In genomic region chr13:46810098-46810497, GRCm38 (mm10) we compare ENCODE assay signal across 9 mouse cellular contexts.
A peak's percentile ranks its signal among the peaks of the same experiment; 100 is the strongest.
DNase-seq lines count a peak whose midpoint lies in the region; ATAC-seq and TF ChIP-seq lines count a peak whose summit lies in the region.
"Had no signal": no experiment of that assay in that cellular context is flagged by ENCODE, and none has a peak within 500 bp of the region (broad histone marks: within the 10 kb centered on the region; RNA-seq: fewer than 3 reads in every experiment).

No protein-coding gene starts in this region.

- peaks cover 91% of the 10 kb centered on the region for H3K36me3 ChIP-seq in hindbrain, embryonic 10.5 days
- peaks cover 60% of the 10 kb centered on the region for H3K36me3 ChIP-seq in hindbrain, embryonic 13.5 days
- H3K36me3 ChIP-seq in thymus, adult 2 months (ENCODE audit: control insufficient read depth, insufficient read depth, low read length), result no peaks in the 10 kb centered on the region

- no peak overlapping the region for H3K4me2 ChIP-seq in hindbrain, embryonic 13.5 days
- H3K4me2 ChIP-seq: heart, embryonic 15.5 days had no signal

- H3K27me3 ChIP-seq in hindbrain, embryonic 10.5 days (ENCODE audit: insufficient read depth, poor library complexity, severe bottlenecking), result no peaks in the 10 kb centered on the region
- no peaks in the 10 kb centered on the region for H3K27me3 ChIP-seq in hindbrain, embryonic 13.5 days
- H3K27me3 ChIP-seq in thymus, adult 2 months (ENCODE audit: control insufficient read depth, insufficient read depth, low read length), result no peaks in the 10 kb centered on the region
- H3K27me3 ChIP-seq: heart, embryonic 15.5 days had no signal

- ATAC-seq in hindbrain, embryonic 13.5 days (ENCODE audit: low FRiP score), result no peak
- ATAC-seq in granulocyte monocyte progenitor cell, adult 5-6 weeks (replicated peaks; ENCODE audit: poor library complexity, severe bottlenecking), result peak; percentile 79
- ATAC-seq in inflammation-experienced regulatory T-cells, adult 6 months, result no peak

- no peak overlapping the region for H3K4me3 ChIP-seq in hindbrain, embryonic 10.5 days
- H3K4me3 ChIP-seq in hindbrain, embryonic 13.5 days, result no peak overlapping the region
- H3K4me3 ChIP-seq in thymus, adult 2 months (ENCODE audit: control insufficient read depth, insufficient read depth, low read length), result no peak overlapping the region
- H3K4me3 ChIP-seq: heart, embryonic 15.5 days had no signal

- H3K9me3 ChIP-seq in hindbrain, embryonic 10.5 days, result no peaks in the 10 kb centered on the region
- 0 out of 2 replicates have a peak, but pooled peaks cover 3% of the 10 kb centered on the region for H3K9me3 ChIP-seq in hindbrain, embryonic 13.5 days
- H3K9me3 ChIP-seq: heart, embryonic 15.5 days had no signal

- no peak for TF ChIP-seq POLR2A in thymus, adult 2 months (IDR thresholded peaks at IDR 0.05; ENCODE audit: control insufficient read depth, extremely low read depth, insufficient read depth, low read length, poor library complexity)

- 91% methylated on average over 12 of the region's 12 CpGs for WGBS in hindbrain, embryonic 10.5 days
- 90% methylated on average over 12 of the region's 12 CpGs for WGBS in hindbrain, embryonic 13.5 days
- WGBS in thymus, adult 2 months, result 96% methylated on average over 12 of the region's 12 CpGs

- H3K4me1 ChIP-seq in hindbrain, embryonic 10.5 days (replicated peaks), result 0 out of 2 replicates have a peak, but pooled peaks cover 2% of the 10 kb centered on the region
- H3K4me1 ChIP-seq in hindbrain, embryonic 13.5 days (replicated peaks), result no peaks in the 10 kb centered on the region
- H3K4me1 ChIP-seq in thymus, adult 2 months (replicated peaks; ENCODE audit: control insufficient read depth, insufficient read depth, low read length), result no peaks in the 10 kb centered on the region

- H3K9ac ChIP-seq in hindbrain, embryonic 13.5 days, result no peak overlapping the region
- H3K9ac ChIP-seq: heart, embryonic 15.5 days had no signal

- DNase-seq in hindbrain, embryonic 10.5 days (ENCODE audit: low spot score), result peak; percentile 23
- peak; percentile 26 for DNase-seq in thymus, postnatal 0 days (ENCODE audit: low spot score)
- no peak for DNase-seq in thymus, adult 2 months
- peak; percentile 26 for DNase-seq in c-Kit-positive CD71-positive TER-119-positive erythroid progenitor cells, embryonic 14.5 days (ENCODE audit: low spot score)
- peak; percentile 78 for DNase-seq in lung, postnatal 10 days

- no peak for TF ChIP-seq CTCF in thymus, adult 2 months (IDR thresholded peaks at IDR 0.05; ENCODE audit: borderline replicate concordance, control insufficient read depth, extremely low read depth, insufficient read depth, low read length, poor library complexity)

- no peak overlapping the region for H3K27ac ChIP-seq in hindbrain, embryonic 10.5 days
- no peak overlapping the region for H3K27ac ChIP-seq in hindbrain, embryonic 13.5 days
- H3K27ac ChIP-seq in thymus, adult 2 months (ENCODE audit: control insufficient read depth, insufficient read depth, low read length), result no peak overlapping the region
- H3K27ac ChIP-seq: heart, embryonic 15.5 days had no signal
